Mouse (Mus musculus) urinary bladder, postnatal 10 days (tissue): ENCODE results near the gene H60c.
"Not testable (repeated sequence)": the region's sequence is repeated elsewhere in the genome, so short reads cannot be mapped to it uniquely, and the experiment has no call there.

Experiments used
- DNase-seq: peaks from one replicate; pipeline ENCODE4 v3.0.0; 2022; ENCODE audit warnings: low spot score

H60c gene

GRCm38 (mm10) chr10:3267671-3268070 lies at the start of gene H60c:
Gene H60c (minus strand): TSS chr10:3267771.
- DNase-seq: no peak

- no peak for DNase-seq
These were observed 41.2 kb upstream of the H60c start for GRCm38 (mm10) chr10:3308821-3309206.

GRCm38 (mm10) chr10:3308180-3308820 lies 40.7 kb upstream of the H60c start:
- no peak for DNase-seq

GRCm38 (mm10) chr10:3307752-3308151 lies 40.2 kb upstream of the H60c start:
- DNase-seq: no peak

- DNase-seq: no peak
These were observed 26.4 kb upstream of the H60c start for GRCm38 (mm10) chr10:3293969-3294368.

GRCm38 (mm10) chr10:3281047-3281446 lies 13.5 kb upstream of the H60c start:
- no peak for DNase-seq

GRCm38 (mm10) chr10:3274065-3274464 lies 6.5 kb upstream of the H60c start:
- DNase-seq: no peak

- DNase-seq: no peak
These were observed 3.5 kb upstream of the H60c start for GRCm38 (mm10) chr10:3271036-3271435.

- no peak for DNase-seq
These were observed 842 bp downstream of the H60c start for GRCm38 (mm10) chr10:3266729-3267128.

- no peak for DNase-seq
These were observed 4.8 kb downstream of the H60c start for GRCm38 (mm10) chr10:3262784-3263183.

GRCm38 (mm10) chr10:3257391-3257790 lies 10.2 kb downstream of the H60c start:
- DNase-seq: no peak

GRCm38 (mm10) chr10:3238436-3238835 lies 29.1 kb downstream of the H60c start:
- not testable (repeated sequence) for DNase-seq

- no peak for DNase-seq
These were observed 30.8 kb downstream of the H60c start for GRCm38 (mm10) chr10:3236638-3237270.

- no peak for DNase-seq
These were observed 39.0 kb downstream of the H60c start for GRCm38 (mm10) chr10:3228447-3229195.
